Mouse (Mus musculus): ENCODE data around the gene Rpl9-ps1. TPM values are rescaled to one million over a fixed set of nuclear protein-coding genes. Genes with fewer than 3 reads are reported as not detected.

Rpl9-ps1 gene
- not detected for polyA plus RNA-seq (2017; shearing (Covaris generic))

GRCm38 (mm10) chr11:83645521-83645920 lies at the start of gene Rpl9-ps1:
TSS of gene Rpl9-ps1 (minus strand) at chr11:83645621.

GRCm38 (mm10) chr11:83662204-83662603 lies 16.8 kb upstream of the Rpl9-ps1 start, which contains the start of gene Ccl4:
TSS of gene Ccl4 (plus strand) at chr11:83662584.

GRCm38 (mm10) chr11:83649305-83649841 lies 4.0 kb upstream of the Rpl9-ps1 start, which contains the start of gene Ccl3:
TSS of gene Ccl3 (minus strand) at chr11:83649355.

Other genes starting within 250 kb of the Rpl9-ps1 start
- not detected for gene Rasl10b, start 236.5 kb downstream of the Rpl9-ps1 start, polyA plus RNA-seq (2017; shearing (Covaris generic))
- not detected for gene Gas2l2, start 216.2 kb downstream of the Rpl9-ps1 start, polyA plus RNA-seq (2017; shearing (Covaris generic))
- 2.3 TPM for gene 1700020L24Rik, start 207.9 kb downstream of the Rpl9-ps1 start, polyA plus RNA-seq (2017; shearing (Covaris generic))
- not detected for gene Mmp28, start 182.6 kb downstream of the Rpl9-ps1 start, polyA plus RNA-seq (2017; shearing (Covaris generic))
- gene Taf15, start 172.5 kb downstream of the Rpl9-ps1 start, polyA plus RNA-seq (2017; shearing (Covaris generic)) = 20.1 TPM
- gene Heatr9, start 123.4 kb downstream of the Rpl9-ps1 start, polyA plus RNA-seq (2017; shearing (Covaris generic)) = 0.39 TPM
- gene Ccl5, start 115.1 kb downstream of the Rpl9-ps1 start, polyA plus RNA-seq (2017; shearing (Covaris generic)) = 192 TPM
- gene Ccl9, start 67.0 kb downstream of the Rpl9-ps1 start, polyA plus RNA-seq (2017; shearing (Covaris generic)) = not detected
- gene Ccl6, start 52.5 kb downstream of the Rpl9-ps1 start, polyA plus RNA-seq (2017; shearing (Covaris generic)) = 1.2 TPM
- 2.2 TPM for gene Ccl3, start 3.7 kb upstream of the Rpl9-ps1 start, polyA plus RNA-seq (2017; shearing (Covaris generic))
- gene Ccl4, start 17.0 kb upstream of the Rpl9-ps1 start, polyA plus RNA-seq (2017; shearing (Covaris generic)) = 14.4 TPM
- gene Wfdc17, start 58.4 kb upstream of the Rpl9-ps1 start, polyA plus RNA-seq (2017; shearing (Covaris generic)) = 0.92 TPM
- not detected for gene Wfdc18, start 63.4 kb upstream of the Rpl9-ps1 start, polyA plus RNA-seq (2017; shearing (Covaris generic))
- not detected for gene Wfdc21, start 101.3 kb upstream of the Rpl9-ps1 start, polyA plus RNA-seq (2017; shearing (Covaris generic))
- 43.1 TPM for gene Heatr6, start 108.1 kb upstream of the Rpl9-ps1 start, polyA plus RNA-seq (2017; shearing (Covaris generic))
- 0.40 TPM for gene Hnf1b, start 204.4 kb upstream of the Rpl9-ps1 start, polyA plus RNA-seq (2017; shearing (Covaris generic))